Mouse (Mus musculus): ENCODE data around the gene Ppp1cc. TPM values are rescaled to one million over a fixed set of nuclear protein-coding genes. Genes with fewer than 3 reads are reported as not detected.

Ppp1cc gene
- polyA plus RNA-seq (2012; rRNA removed), result 73.9 and 90.0 TPM in 2 replicates

DNA sequence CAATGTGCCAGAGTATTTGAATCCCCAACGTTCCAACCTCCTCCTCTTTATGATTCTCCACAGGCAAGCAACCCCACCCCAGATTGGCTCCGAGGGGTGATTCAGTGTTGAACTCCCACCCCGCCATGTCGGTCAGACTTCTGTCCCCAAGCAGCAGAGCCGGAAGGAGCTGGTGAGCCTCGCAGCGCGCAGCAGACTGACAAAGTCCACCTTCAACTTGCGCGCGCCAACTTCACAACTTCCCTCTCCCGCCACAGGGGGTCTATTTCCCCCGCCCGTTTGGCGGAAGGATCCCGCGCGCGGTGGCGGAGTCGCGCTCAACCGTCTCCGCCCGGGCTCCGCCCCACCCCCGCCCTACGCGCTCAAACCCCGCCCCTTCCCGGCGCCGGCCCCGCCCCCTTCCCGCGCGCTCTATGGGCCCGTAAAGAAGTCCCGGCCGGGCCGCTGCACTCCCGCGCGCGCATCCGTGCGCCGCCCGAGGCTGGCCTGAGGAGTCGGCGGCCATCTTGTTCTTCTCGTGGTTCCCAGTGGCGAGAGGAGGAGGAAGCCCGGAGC is at the start of gene Ppp1cc:
Ppp1cc (plus strand) TSS at position 452 of the 555 bp plus-strand sequence.
- no peaks in the 10 kb centered on the region; the same call in 1 of the 2 replicates for H3K36me3 ChIP-seq (ENCODE audit: control insufficient read depth, insufficient read depth, low read length)
- H3K27me3 ChIP-seq (ENCODE audit: control insufficient read depth, insufficient read depth, low read length), result no peaks in the 10 kb centered on the region
- peak; percentile 63 for TF ChIP-seq POLR2A (IDR thresholded peaks at IDR 0.05; ENCODE audit: low read depth, low read length)
- 0 out of 2 replicates have a peak, but pooled peaks have one; percentile 14 for TF ChIP-seq CTCF (IDR thresholded peaks at IDR 0.05; ENCODE audit: extremely low read depth, insufficient read depth, insufficient read length, insufficient replicate concordance)
- H3K4me1 ChIP-seq (ENCODE audit: control insufficient read depth, insufficient read depth, insufficient read length), result peaks cover 16% of the 10 kb centered on the region; the same call in 1 of the 2 replicates
- under 1% methylated on average over 32 of the region's 54 CpGs for WGBS
- H3K27ac ChIP-seq (ENCODE audit: insufficient read depth, low read length), result peak within 1 kb of the TSS; percentile 90
- peak; percentile 85 to 90 for DNase-seq (ENCODE audit: low read depth in 1 of 2, low spot score in 2 of 2)
- peak within 1 kb of the TSS; percentile 90 for H3K4me3 ChIP-seq (ENCODE audit: extremely low read depth, insufficient read depth, insufficient read length)

DNA sequence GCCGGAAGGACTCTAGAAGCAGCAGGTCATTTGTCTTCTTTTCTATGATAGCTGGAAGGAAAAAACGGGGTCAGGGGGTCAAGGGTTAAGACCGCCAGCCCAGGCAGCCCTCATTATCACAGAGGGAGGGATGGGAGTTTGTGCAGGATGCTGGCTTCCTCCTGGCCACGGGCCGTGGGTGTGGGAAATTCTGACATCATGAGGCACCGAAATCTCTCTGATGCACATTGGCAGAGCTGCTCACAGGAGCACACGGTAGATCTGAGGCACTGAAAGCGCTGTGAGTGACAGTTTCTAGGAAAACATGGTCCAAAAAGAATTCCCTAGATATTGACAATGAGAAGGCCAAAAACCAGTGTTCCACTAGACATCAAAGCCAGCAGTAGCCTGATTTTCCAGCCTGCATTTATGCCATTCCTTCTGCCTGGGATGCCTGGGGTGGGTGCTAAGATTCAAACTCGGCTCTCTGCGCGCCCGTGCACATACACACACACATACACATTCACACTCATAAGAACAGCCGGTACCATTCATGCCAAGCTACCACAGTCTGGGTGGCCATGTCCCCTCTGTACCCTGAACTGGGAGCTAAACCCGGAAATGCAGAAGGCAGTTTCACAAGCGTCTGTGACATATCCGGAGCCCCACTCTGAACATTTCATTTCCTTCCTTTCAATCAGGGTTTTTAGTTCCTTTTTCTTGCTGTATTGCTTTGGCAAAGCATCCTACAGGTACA is 48.6 kb upstream of the Ppp1cc start:
- 0 out of 2 replicates have a peak, but pooled peaks cover 2% of the 10 kb centered on the region for H3K4me1 ChIP-seq (ENCODE audit: control insufficient read depth, insufficient read depth, insufficient read length)
- no peaks in the 10 kb centered on the region for H3K27me3 ChIP-seq (ENCODE audit: control insufficient read depth, insufficient read depth, low read length)
- 49% methylated on average over 16 of the region's 16 CpGs for WGBS
- DNase-seq (ENCODE audit: low read depth in 1 of 2, low spot score in 2 of 2), result no peak
- no peak overlapping the region for H3K4me3 ChIP-seq (ENCODE audit: extremely low read depth, insufficient read depth, insufficient read length)
- H3K27ac ChIP-seq (ENCODE audit: insufficient read depth, low read length), result peak overlapping the region; percentile 22; the same call in 1 of the 2 replicates
- TF ChIP-seq CTCF (IDR thresholded peaks at IDR 0.05; ENCODE audit: extremely low read depth, insufficient read depth, insufficient read length, insufficient replicate concordance) (no peak), POLR2A (IDR thresholded peaks at IDR 0.05; ENCODE audit: low read depth, low read length) (no peak)
- H3K36me3 ChIP-seq (ENCODE audit: control insufficient read depth, insufficient read depth, low read length), result no peaks in the 10 kb centered on the region

GRCm38 (mm10) chr5:122110625-122111024 is 47.5 kb upstream of the Ppp1cc start:
- no peak overlapping the region for H3K4me3 ChIP-seq (ENCODE audit: extremely low read depth, insufficient read depth, insufficient read length)
- 0 out of 2 replicates have a peak, but pooled peaks cover 2% of the 10 kb centered on the region for H3K4me1 ChIP-seq (ENCODE audit: control insufficient read depth, insufficient read depth, insufficient read length)
- WGBS, result 93% methylated on average over 13 of the region's 13 CpGs
- no peak overlapping the region for H3K27ac ChIP-seq (ENCODE audit: insufficient read depth, low read length)
- no peaks in the 10 kb centered on the region for H3K27me3 ChIP-seq (ENCODE audit: control insufficient read depth, insufficient read depth, low read length)
- no peaks in the 10 kb centered on the region for H3K36me3 ChIP-seq (ENCODE audit: control insufficient read depth, insufficient read depth, low read length)
- DNase-seq (ENCODE audit: low read depth in 1 of 2, low spot score in 2 of 2), result no peak
- no peak for TF ChIP-seq POLR2A (IDR thresholded peaks at IDR 0.05; ENCODE audit: low read depth, low read length)
- TF ChIP-seq CTCF (IDR thresholded peaks at IDR 0.05; ENCODE audit: extremely low read depth, insufficient read depth, insufficient read length, insufficient replicate concordance), result no peak

GRCm38 (mm10) chr5:122111091-122111932 is 46.8 kb upstream of the Ppp1cc start:
- Histone ChIP-seq H3K27me3 (ENCODE audit: control insufficient read depth, insufficient read depth, low read length) (no peaks in the 10 kb centered on the region), H3K36me3 (ENCODE audit: control insufficient read depth, insufficient read depth, low read length) (no peaks in the 10 kb centered on the region), H3K4me3 (ENCODE audit: extremely low read depth, insufficient read depth, insufficient read length) (no peak overlapping the region), H3K27ac (ENCODE audit: insufficient read depth, low read length) (no peak overlapping the region), H3K4me1 (ENCODE audit: control insufficient read depth, insufficient read depth, insufficient read length) (0 out of 2 replicates have a peak, but pooled peaks cover 2% of the 10 kb centered on the region)
- DNase-seq (ENCODE audit: low read depth in 1 of 2, low spot score in 2 of 2), result no peak
- WGBS, result 84% methylated on average over 26 of the region's 26 CpGs
- no peak for TF ChIP-seq CTCF (IDR thresholded peaks at IDR 0.05; ENCODE audit: extremely low read depth, insufficient read depth, insufficient read length, insufficient replicate concordance)
- no peak for TF ChIP-seq POLR2A (IDR thresholded peaks at IDR 0.05; ENCODE audit: low read depth, low read length)

DNA sequence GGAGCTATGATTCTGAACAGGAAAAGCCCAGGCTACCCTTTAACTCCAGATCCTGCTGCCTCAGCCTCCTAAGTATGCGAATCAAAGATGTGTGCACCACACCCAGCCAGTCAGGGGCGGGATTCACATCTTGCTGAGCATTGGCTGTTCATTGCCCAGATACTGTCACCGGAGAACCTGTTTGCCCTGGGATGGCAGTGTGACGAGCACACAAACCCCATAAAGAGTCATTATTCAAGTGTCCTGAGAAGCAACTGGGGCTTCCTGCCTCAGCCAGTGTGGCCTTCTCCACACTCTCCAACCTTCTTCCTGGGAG is 46.2 kb upstream of the Ppp1cc start:
- H3K4me3 ChIP-seq (ENCODE audit: extremely low read depth, insufficient read depth, insufficient read length), result no peak overlapping the region
- 79% methylated on average over 4 of the region's 4 CpGs for WGBS
- H3K36me3 ChIP-seq (ENCODE audit: control insufficient read depth, insufficient read depth, low read length), result no peaks in the 10 kb centered on the region

GRCm38 (mm10) chr5:122113450-122113849 is 44.6 kb upstream of the Ppp1cc start:
- TF ChIP-seq CTCF (IDR thresholded peaks at IDR 0.05; ENCODE audit: extremely low read depth, insufficient read depth, insufficient read length, insufficient replicate concordance) (no peak), POLR2A (IDR thresholded peaks at IDR 0.05; ENCODE audit: low read depth, low read length) (no peak)
- 0 out of 2 replicates have a peak, but pooled peaks cover 2% of the 10 kb centered on the region for H3K4me1 ChIP-seq (ENCODE audit: control insufficient read depth, insufficient read depth, insufficient read length)

More for the DNA sequence above, 46.2 kb upstream of the Ppp1cc start:
- 0 out of 2 replicates have a peak, but pooled peaks cover 2% of the 10 kb centered on the region for H3K4me1 ChIP-seq (ENCODE audit: control insufficient read depth, insufficient read depth, insufficient read length)
- DNase-seq (ENCODE audit: low read depth in 1 of 2, low spot score in 2 of 2), result no peak
- no peak overlapping the region for H3K27ac ChIP-seq (ENCODE audit: insufficient read depth, low read length)
- no peak for TF ChIP-seq POLR2A (IDR thresholded peaks at IDR 0.05; ENCODE audit: low read depth, low read length)
- no peak for TF ChIP-seq CTCF (IDR thresholded peaks at IDR 0.05; ENCODE audit: extremely low read depth, insufficient read depth, insufficient read length, insufficient replicate concordance)
- no peaks in the 10 kb centered on the region for H3K27me3 ChIP-seq (ENCODE audit: control insufficient read depth, insufficient read depth, low read length)

More at GRCm38 (mm10) chr5:122113450-122113849, 44.6 kb upstream of the Ppp1cc start:
- no peak for DNase-seq (ENCODE audit: low read depth in 1 of 2, low spot score in 2 of 2)
- no peak overlapping the region for H3K4me3 ChIP-seq (ENCODE audit: extremely low read depth, insufficient read depth, insufficient read length)
- H3K27ac ChIP-seq (ENCODE audit: insufficient read depth, low read length), result no peak overlapping the region
- H3K36me3 ChIP-seq (ENCODE audit: control insufficient read depth, insufficient read depth, low read length), result no peaks in the 10 kb centered on the region
- H3K27me3 ChIP-seq (ENCODE audit: control insufficient read depth, insufficient read depth, low read length), result no peaks in the 10 kb centered on the region
- 68% methylated on average over 7 of the region's 7 CpGs for WGBS
